Mouse (Mus musculus): ENCODE data around the gene Thap8.
"Not testable (repeated sequence)": the region's sequence is repeated elsewhere in the genome, so short reads cannot be mapped to it uniquely, and the experiment has no call there.

Gene Thap8

DNA sequence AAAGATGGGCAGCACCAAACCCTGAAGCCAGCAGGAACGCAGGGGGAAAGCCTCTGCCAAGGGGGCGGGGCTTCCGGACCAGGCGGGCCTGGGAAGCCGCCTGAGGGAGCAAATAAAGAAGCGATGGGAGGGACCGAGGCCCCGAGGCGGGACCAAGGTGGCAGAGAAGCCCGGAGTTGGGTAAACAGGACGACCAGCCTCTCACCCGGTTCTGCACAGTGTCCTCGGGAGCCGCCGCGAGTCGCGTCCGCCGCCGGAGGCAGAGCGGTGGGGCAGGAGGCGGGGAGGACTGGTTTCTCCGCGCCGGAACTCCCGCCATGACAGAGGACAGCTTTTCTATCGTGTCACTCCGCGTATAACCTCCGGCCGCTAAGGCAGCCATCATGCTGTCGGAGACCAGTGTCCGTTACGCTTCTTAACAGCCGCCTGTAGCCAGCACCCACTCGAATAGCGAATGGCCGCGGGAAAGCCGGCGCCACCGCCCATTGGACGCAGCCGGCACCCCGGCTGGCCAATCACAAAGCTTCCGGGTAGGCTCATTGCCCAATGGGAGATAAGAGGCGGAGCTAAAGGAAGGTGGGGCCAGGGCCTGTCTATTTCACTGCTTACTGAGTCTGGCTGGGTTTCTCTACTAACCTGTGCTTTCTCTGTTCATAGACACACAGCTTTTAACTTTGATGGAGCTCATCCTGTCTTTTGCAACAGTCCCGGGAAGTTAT, at the start of gene Thap8, which contains the start of gene Wdr62:
Gene Thap8 (plus strand): TSS at position 144 of the 719 bp plus-strand sequence.
Gene Wdr62 (minus strand): TSS at position 469 of the 719 bp plus-strand sequence.
- DNase-seq (ENCODE audit: low read depth): peak; percentile 91

DNA sequence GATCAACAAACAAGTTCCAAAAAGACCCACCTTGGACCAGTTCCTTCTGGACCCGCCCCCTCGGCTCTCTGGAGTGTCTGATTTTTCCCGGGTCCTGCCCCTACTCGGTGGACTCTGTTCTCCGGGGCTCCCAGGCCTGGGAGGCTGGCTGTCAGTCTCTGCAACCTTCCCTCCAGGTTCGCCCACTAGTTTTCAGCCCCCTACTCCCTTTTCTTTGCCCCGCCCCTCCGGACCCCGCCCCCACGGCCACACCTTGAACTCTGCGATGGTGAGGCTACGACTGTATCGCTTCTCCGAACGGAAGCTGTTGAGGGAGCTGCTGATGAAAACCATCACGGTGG, 48.6 kb upstream of the Thap8 start:
- DNase-seq (ENCODE audit: low read depth): no peak

- DNase-seq (ENCODE audit: low read depth): peak; percentile 95
These were observed 48.0 kb upstream of the Thap8 start, which contains the start of the genes Polr2i and Tbcb for GRCm38 (mm10) chr7:30231669-30232454. Polr2i (plus strand) TSS chr7:30231948. Tbcb (minus strand) TSS chr7:30232272.

DNA sequence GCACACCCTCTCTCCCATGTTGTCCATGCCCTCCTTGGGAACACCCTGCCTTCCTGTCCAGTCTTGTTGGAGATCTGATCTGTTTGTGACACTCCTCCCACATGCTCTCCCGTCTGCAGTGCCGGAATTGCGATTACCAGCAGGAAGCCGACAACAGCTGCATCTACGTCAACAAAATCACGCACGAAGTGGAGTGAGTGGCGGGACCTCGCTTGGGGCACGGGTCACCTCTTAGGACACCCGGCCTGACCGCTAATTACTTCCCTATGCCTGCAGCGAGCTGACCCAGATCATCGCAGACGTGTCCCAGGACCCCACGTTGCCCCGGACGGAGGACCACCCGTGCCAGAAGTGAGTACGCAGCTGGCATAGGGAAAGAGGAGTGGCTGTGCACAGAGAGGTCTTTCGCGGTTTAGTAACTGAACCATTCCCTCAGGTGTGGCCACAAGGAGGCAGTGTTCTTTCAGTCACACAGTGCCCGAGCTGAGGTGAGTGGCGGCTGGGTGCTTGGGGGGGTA, 47.2 kb upstream of the Thap8 start:
- no peak for DNase-seq (ENCODE audit: low read depth)

DNA sequence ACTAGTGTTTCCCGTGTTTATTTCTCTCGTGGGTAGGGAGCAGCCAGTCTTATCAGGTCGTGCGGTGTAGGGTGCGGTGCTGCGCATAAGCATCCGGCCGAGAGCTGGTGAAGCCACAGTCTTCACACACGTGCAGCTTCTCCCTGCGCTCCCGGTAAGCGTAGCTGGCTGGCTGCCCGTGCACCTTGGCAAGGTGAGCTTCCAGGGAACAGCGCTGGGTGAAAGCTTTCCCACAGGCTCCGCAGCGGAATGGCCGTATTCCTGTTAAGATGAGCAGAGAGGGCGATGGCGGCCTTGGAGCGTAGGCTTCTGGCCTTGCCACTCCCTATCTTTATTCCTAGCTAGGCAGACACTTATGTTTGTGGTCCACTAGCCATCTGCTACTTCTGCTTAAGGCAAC, 46.5 kb upstream of the Thap8 start:
- no peak for DNase-seq (ENCODE audit: low read depth)

DNA sequence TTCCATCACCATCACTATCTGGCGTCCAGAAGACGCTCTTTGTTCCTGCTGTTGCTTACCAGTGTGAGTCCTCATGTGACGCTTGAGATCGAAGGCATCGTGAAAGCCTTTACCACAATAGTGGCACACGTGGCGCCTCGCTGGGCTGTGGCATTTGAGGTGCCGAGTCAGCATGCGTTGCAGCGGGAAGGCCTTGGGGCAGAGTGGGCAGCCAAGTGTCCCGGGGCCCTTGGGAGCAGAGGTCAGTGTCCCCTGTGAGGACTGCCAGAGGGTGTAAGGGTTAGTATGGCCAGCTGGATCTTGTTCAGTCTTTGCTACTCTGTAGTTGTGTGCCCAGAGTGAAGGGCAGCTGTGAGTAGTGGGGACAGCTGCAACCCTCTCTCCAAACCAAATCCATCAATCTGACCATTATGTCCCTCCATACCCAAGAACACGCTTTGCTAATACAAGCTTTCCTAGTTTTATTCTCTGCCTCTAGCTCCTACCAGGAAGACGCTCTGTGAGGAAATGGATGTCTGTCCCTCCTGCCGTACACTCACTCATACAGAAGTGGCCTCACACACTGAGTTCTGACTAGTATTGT, 45.5 kb upstream of the Thap8 start:
- no peak for DNase-seq (ENCODE audit: low read depth)

GRCm38 (mm10) chr7:30235091-30235490, 44.8 kb upstream of the Thap8 start:
- no peak for DNase-seq (ENCODE audit: low read depth)

DNA sequence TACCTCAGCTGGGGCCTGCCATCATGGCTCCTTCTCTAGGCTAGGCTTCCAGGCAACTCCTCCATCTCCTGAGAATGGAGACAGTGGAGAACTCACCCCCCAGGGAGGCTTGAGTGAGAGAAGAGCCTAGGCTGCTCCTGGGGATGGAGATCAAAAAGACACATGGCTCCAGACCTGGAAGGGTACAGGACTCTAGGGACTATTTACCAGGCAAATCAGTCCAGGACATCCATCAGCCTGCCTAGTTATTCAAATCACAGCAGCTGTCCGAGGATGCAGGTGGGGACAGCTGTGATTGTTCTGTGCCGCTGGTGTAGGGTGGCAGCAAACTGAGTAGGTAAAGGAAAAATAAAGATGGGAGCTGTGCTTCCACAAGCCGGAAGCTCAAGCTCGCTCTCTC, 44.3 kb upstream of the Thap8 start, which contains the start of gene Ovol3:
Gene Ovol3 (minus strand): TSS at position 101 of the 400 bp plus-strand sequence.
- no peak for DNase-seq (ENCODE audit: low read depth)

DNA sequence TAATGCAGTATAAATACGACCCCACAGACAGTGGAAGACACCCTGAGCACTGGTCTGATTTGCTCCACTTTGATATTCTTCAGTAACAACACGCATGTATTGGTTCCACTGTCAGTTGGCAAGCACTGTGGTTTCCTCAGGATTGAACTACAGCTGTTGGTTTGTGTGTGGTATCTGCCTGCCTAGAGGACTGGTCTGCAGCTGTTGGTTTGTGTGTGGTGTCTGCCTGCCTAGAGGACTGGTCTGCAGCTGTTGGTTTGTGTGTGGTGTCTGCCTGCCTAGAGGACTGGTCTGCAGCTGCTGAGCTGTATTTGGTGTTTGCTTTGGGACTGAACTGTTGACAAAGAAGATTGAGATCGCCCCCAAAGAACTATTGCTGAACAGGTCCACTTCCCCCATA, 42.5 kb upstream of the Thap8 start:
- DNase-seq (ENCODE audit: low read depth): not testable (repeated sequence)

GRCm38 (mm10) chr7:30251956-30252954, 27.6 kb upstream of the Thap8 start:
- DNase-seq (ENCODE audit: low read depth): no peak

GRCm38 (mm10) chr7:30265041-30265440, 14.9 kb upstream of the Thap8 start:
- no peak for DNase-seq (ENCODE audit: low read depth)

- DNase-seq (ENCODE audit: low read depth): no peak
These were observed 14.4 kb upstream of the Thap8 start for GRCm38 (mm10) chr7:30265531-30265930.

DNA sequence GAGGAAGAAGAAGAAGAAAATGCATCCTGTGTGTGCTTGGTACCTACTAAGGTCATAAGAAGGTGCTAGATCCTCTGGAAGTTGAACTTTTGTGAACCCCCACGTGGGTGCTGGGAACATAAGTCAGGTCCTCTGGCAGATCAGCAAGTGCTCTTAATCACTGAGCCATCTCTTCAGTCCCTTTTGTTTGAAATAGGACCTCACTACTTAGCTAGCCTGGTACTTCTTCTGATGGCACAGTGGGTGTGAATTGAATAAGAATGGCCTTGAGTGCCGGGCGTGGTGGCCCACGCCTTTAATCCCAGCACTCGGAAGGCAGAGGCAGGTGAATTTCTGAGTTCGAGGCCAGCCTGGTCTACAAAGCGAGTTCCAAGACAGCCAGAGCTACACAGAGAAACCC, 14.0 kb upstream of the Thap8 start:
- no peak for DNase-seq (ENCODE audit: low read depth)

GRCm38 (mm10) chr7:30266780-30267179, 13.1 kb upstream of the Thap8 start:
- DNase-seq (ENCODE audit: low read depth): no peak

GRCm38 (mm10) chr7:30269641-30270040, 10.3 kb upstream of the Thap8 start:
- DNase-seq (ENCODE audit: low read depth): no peak

GRCm38 (mm10) chr7:30274383-30274782, 5.5 kb upstream of the Thap8 start:
- DNase-seq (ENCODE audit: low read depth): no peak

DNA sequence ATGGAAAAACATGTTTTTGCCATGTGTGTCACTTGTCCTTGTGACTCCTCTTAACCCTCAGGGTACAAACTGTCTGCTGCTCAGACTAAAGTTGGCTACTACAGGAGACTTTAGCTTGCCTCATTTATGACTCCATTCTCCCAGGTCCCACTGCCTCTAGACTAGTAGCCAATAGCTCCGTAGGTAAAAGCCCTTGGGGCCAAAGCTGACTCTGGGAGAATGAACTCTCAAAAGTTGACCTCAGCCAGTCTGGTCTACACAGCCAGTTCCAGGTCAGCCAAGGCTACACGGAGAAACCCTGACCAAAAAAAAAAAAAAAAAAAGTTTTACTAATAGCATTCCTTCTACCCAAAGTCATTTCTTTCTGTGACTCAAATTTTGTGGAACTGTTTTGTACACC, 983 bp upstream of the Thap8 start:
- DNase-seq (ENCODE audit: low read depth): no peak

GRCm38 (mm10) chr7:30279536-30279935, 358 bp upstream of the Thap8 start:
- no peak for DNase-seq (ENCODE audit: low read depth)

DNA sequence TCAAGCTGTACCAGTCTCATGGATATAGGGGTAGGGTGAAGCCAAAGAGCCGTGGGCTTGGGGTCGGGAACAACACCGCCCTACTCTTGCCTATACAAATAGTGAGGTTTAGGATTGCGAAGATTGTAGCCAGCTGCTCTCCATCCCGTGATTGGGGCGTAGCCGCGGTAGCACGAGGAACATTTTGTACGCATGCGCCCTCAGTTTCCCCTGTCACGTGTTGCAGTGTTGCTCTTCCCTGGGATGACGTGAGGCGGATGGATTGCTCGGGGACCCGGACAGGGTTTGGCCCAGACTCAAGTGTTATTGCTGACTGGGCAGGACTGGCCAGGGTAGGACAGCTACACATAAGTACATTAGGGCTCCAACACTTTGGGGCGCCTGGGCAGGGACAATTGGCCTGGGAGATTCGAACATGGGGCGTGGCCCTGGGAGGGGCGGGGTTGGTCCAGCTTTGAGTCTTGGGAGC, 810 bp downstream of the Thap8 start:
- DNase-seq (ENCODE audit: low read depth): peak; percentile 72

GRCm38 (mm10) chr7:30281522-30281921, 1.6 kb downstream of the Thap8 start:
- DNase-seq (ENCODE audit: low read depth): no peak

- no peak for DNase-seq (ENCODE audit: low read depth)
These were observed 2.8 kb downstream of the Thap8 start for GRCm38 (mm10) chr7:30282740-30283139.
